Mouse (Mus musculus) heart, embryonic 10.5 days (tissue): ENCODE data around the gene Reep6. TPM values are rescaled to one million over a fixed set of nuclear protein-coding genes. Genes with fewer than 3 reads are reported as not detected.
A peak's percentile ranks its signal among the peaks of the same experiment; 100 is the strongest.

Source experiments
- DNase-seq: peaks from one replicate; pipeline ENCODE4 v3.0.0-alpha.2; 2017; ENCODE audit warnings: low spot score
- H3K27ac ChIP-seq: fragments of 300-500 bp; sonication (generic); 2 replicates; pipeline ENCODE4 v1.5.1; 2016; ENCODE audit warnings: mild to moderate bottlenecking
- H3K27me3 ChIP-seq: fragments of 300-500 bp; sonication (generic); 2 replicates; pipeline ENCODE4 v1.6.1; 2016; ENCODE audit warnings: mild to moderate bottlenecking; ENCODE audit not compliant: poor library complexity, insufficient read depth, severe bottlenecking
- H3K36me3 ChIP-seq: fragments of 300-500 bp; sonication (generic); 2 replicates; pipeline ENCODE4 v1.6.1; 2016; ENCODE audit warnings: mild to moderate bottlenecking, moderate library complexity
- H3K4me1 ChIP-seq: fragments of 300-500 bp; sonication (generic); 2 replicates; pipeline ENCODE4 v1.6.1; 2016; ENCODE audit warnings: mild to moderate bottlenecking
- H3K4me3 ChIP-seq: fragments of 300-500 bp; sonication (generic); 2 replicates; pipeline ENCODE4 v1.5.1; 2016; ENCODE audit warnings: mild to moderate bottlenecking, moderate library complexity
- H3K9me3 ChIP-seq: fragments of 300-500 bp; sonication (generic); 2 replicates; pipeline ENCODE4 v1.6.1; 2016; ENCODE audit warnings: mild to moderate bottlenecking, moderate library complexity
- WGBS: fragments of 180-500 bp; shearing (Covaris S2); methylation state at CpG from one replicate; pipeline ENCODE4 v1.1.7; 2016; 5-methylcytosine and 5-hydroxymethylcytosine counted together
- microRNA-seq: library from miRNA; unstranded; fragments of <30 nt; microRNA quantifications from one replicate; pipeline ENCODE4, GENCODE M21; 2017
- polyA plus RNA-seq: library from polyadenylated mRNA; unstranded; fragments of >200 nt; fragmentation: Nextera tagmentation; extraction: Ambion mirVana; gene quantifications from 2 replicates; pipeline ENCODE4 v1.2.1, GENCODE M21; 2016

Gene Reep6
- polyA plus RNA-seq, 1 experiment from 2014 or later: 18.3 TPM

DNA sequence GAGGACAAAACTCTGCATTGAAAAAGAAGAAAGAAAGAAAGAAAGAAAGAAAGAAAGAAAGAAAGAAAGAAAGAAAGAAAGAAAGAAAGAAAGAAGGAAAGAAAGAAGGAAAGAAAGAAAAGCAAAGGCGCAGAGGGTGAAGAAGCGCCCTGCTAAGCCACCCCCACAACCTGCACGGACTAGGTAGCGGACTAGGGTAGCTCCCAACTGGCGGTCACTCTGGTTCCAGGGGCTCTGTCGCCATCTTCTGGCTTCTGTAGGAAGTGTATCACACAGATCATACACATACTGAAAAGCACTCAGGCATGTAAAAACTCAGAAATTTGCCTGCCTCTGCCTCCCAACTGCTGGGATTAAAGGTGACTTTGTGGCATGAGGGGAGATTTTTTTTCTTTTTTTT, 44.3 kb downstream of the Reep6 start:
- peaks cover 14% of the 10 kb centered on the region for H3K4me1 ChIP-seq
- WGBS: 16% methylated on average over 6 of the region's 6 CpGs
- DNase-seq: no peak
- no peak overlapping the region for H3K4me3 ChIP-seq
- H3K27ac ChIP-seq: no peak overlapping the region
- H3K9me3 ChIP-seq: no peaks in the 10 kb centered on the region
- peaks cover 16% of the 10 kb centered on the region for H3K27me3 ChIP-seq
- no peaks in the 10 kb centered on the region for H3K36me3 ChIP-seq

DNA sequence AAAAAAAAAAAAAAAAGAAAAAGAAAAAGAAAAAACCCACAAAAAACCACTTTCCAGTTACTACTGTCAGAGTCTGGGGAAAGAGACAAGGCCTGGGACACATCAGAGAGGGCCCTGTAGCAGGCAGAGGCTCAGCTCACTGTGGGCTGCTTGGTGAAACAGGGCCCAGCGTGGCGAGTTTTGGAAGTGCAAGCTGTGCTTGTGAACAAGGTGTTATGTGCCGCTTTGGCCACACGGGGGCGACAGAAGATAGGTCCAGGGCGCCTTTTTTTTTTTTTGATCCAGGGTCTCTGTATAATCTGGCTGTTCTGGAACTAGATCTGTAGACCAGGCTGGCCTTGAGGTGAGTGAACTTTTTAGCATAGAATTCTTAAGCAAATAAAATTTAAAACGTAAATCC, 46.4 kb downstream of the Reep6 start:
- WGBS: 2% methylated on average over 7 of the region's 7 CpGs
- Histone ChIP-seq H3K9me3 (no peaks in the 10 kb centered on the region), H3K4me3 (no peak overlapping the region), H3K27ac (no peak overlapping the region), H3K36me3 (peaks cover 17% of the 10 kb centered on the region), H3K4me1 (peaks cover 14% of the 10 kb centered on the region), H3K27me3 (peaks cover 16% of the 10 kb centered on the region)
- peak; percentile 91 for DNase-seq

GRCm38 (mm10) chr10:80377716-80378115, 48.0 kb downstream of the Reep6 start:
- Histone ChIP-seq H3K27ac (no peak overlapping the region), H3K4me1 (peaks cover 4% of the 10 kb centered on the region; the same call in 1 of the 2 replicates), H3K36me3 (peaks cover 32% of the 10 kb centered on the region), H3K4me3 (no peak overlapping the region), H3K9me3 (no peaks in the 10 kb centered on the region), H3K27me3 (peaks cover 8% of the 10 kb centered on the region)
- WGBS: 43% methylated on average over 10 of the region's 10 CpGs
- DNase-seq: no peak

DNA sequence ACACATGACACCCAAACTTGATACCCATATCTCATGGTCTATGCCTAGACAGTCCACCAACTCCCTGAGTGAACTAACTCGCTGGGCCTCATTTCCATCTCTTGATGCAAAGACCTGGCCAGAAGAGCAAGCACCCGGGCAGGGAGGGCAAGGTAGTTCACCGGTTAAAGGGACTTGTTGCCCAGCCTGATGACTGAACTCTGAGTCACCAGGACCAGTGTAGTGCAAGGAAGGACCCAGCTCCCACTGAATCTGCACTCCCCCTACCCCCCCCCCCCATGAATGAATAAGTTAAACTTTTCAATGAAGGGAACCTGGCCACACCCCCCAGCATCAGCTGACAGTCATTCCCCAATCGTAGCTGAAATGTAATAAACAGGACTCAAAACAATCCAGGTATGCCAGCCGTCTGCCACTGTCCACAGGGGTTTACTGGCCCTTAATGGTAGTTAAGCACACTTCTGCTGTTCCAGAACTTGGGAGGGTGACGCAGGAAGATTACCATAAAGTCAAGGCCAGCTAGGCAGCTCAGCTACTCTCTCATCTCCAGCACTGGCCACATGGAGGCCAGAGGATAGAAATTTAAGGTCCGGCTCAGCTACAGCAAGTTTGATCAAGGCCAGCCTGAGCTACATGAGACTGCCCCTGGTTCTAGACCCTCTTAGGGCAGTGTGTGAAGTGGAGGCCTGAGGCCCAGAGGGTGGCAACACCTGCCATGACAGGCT, 53.0 kb downstream of the Reep6 start:
- Histone ChIP-seq H3K36me3 (peaks cover 53% of the 10 kb centered on the region), H3K9me3 (no peaks in the 10 kb centered on the region), H3K4me3 (no peak overlapping the region), H3K27ac (no peak overlapping the region), H3K4me1 (peaks cover 42% of the 10 kb centered on the region), H3K27me3 (no peaks in the 10 kb centered on the region)
- DNase-seq: no peak
- 89% methylated on average over 7 of the region's 7 CpGs for WGBS

DNA sequence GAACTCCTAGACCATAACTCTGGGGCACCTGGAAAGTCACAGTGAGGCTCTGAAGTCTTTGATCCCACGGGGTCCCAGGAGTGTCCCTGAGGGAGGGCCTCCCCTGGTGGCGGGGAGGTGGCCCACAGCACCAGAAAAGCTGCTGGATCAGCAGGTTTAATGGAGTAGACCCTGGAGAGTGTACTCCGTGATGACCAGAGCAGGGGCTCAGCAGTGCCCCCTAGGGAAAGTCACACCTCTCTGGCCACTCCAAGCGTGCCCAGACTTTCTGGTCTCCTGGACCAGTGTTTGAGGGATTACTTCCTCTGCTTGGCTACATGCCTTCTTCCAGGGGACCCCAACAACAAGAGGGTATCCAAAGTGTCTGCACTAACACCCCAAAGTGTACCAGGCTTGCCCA, 53.7 kb downstream of the Reep6 start:
- H3K27ac ChIP-seq: no peak overlapping the region
- no peak overlapping the region for H3K4me3 ChIP-seq
- DNase-seq: no peak
- 73% methylated on average over 4 of the region's 4 CpGs for WGBS
- H3K27me3 ChIP-seq: no peaks in the 10 kb centered on the region
- H3K4me1 ChIP-seq: peaks cover 48% of the 10 kb centered on the region
- H3K36me3 ChIP-seq: peaks cover 53% of the 10 kb centered on the region
- H3K9me3 ChIP-seq: no peaks in the 10 kb centered on the region

- peaks cover 50% of the 10 kb centered on the region for H3K4me1 ChIP-seq
- H3K9me3 ChIP-seq: no peaks in the 10 kb centered on the region
- H3K36me3 ChIP-seq: peaks cover 53% of the 10 kb centered on the region
- H3K27me3 ChIP-seq: no peaks in the 10 kb centered on the region
- no peak for DNase-seq
- no peak overlapping the region for H3K27ac ChIP-seq
- WGBS: 81% methylated on average over 4 of the region's 4 CpGs
- H3K4me3 ChIP-seq: peak overlapping the region; percentile 23; the same call in 1 of the 2 replicates
Measured at GRCm38 (mm10) chr10:80384115-80384639, 54.4 kb downstream of the Reep6 start.

- H3K27ac ChIP-seq: peak overlapping the region; percentile 94; the same call in 1 of the 2 replicates
- peak overlapping the region; percentile 87 for H3K4me3 ChIP-seq
- WGBS: 64% methylated on average over 7 of the region's 7 CpGs
- H3K4me1 ChIP-seq: peaks cover 50% of the 10 kb centered on the region
- H3K9me3 ChIP-seq: no peaks in the 10 kb centered on the region
- H3K36me3 ChIP-seq: peaks cover 49% of the 10 kb centered on the region
- DNase-seq: no peak
- no peaks in the 10 kb centered on the region for H3K27me3 ChIP-seq
Measured at GRCm38 (mm10) chr10:80384709-80385108, 55.0 kb downstream of the Reep6 start.

- Histone ChIP-seq H3K4me3 (peak overlapping the region; percentile 87), H3K9me3 (no peaks in the 10 kb centered on the region), H3K4me1 (peaks cover 50% of the 10 kb centered on the region), H3K27me3 (no peaks in the 10 kb centered on the region), H3K27ac (peak overlapping the region; percentile 94), H3K36me3 (peaks cover 50% of the 10 kb centered on the region)
- DNase-seq: no peak
- 40% methylated on average over 7 of the region's 7 CpGs for WGBS
Measured at GRCm38 (mm10) chr10:80385310-80385709, 55.6 kb downstream of the Reep6 start.

Small RNA genes within 50 kb of the gene (microRNA-seq; reads per million reads assigned to microRNA genes)
- gene Gm22721: not detected

Other genes with a start within 250 kb of the Reep6 start
- gene Sbno2, start 224.4 kb upstream of the Reep6 start, polyA plus RNA-seq: 14.8 and 15.6 TPM in 2 replicates
- gene Stk11, start 214.2 kb upstream of the Reep6 start, polyA plus RNA-seq: 12.4 and 17.8 TPM in 2 replicates
- 689 and 872 TPM in 2 replicates for gene Atp5d, start 191.3 kb upstream of the Reep6 start, polyA plus RNA-seq
- 2.0 and 4.0 TPM in 2 replicates for gene Cbarp, start 189.1 kb upstream of the Reep6 start, polyA plus RNA-seq
- 16.1 and 24.4 TPM in 2 replicates for gene Midn, start 181.7 kb upstream of the Reep6 start, polyA plus RNA-seq
- 85.7 and 98.0 TPM in 2 replicates for gene Cirbp, start 164.0 kb upstream of the Reep6 start, polyA plus RNA-seq
- 11.7 and 13.9 TPM in 2 replicates for gene 1600002K03Rik, start 157.0 kb upstream of the Reep6 start, polyA plus RNA-seq
- gene Efna2, start 150.5 kb upstream of the Reep6 start, polyA plus RNA-seq: 14.9 and 20.6 TPM in 2 replicates
- gene Mum1, start 103.5 kb upstream of the Reep6 start, polyA plus RNA-seq: 56.4 and 76.5 TPM in 2 replicates
- gene Ndufs7, start 80.8 kb upstream of the Reep6 start, polyA plus RNA-seq: 432 and 538 TPM in 2 replicates
- 61.2 and 72.0 TPM in 2 replicates for gene Gamt, start 68.9 kb upstream of the Reep6 start, polyA plus RNA-seq
- gene Dazap1, start 68.5 kb upstream of the Reep6 start, polyA plus RNA-seq: 40.2 and 58.0 TPM in 2 replicates
- gene Rps15, start 37.5 kb upstream of the Reep6 start, polyA plus RNA-seq: 774 and 882 TPM in 2 replicates
- gene Apc2, start 34.0 kb upstream of the Reep6 start, polyA plus RNA-seq: 0.74 and 0.78 TPM in 2 replicates
- 41.3 and 46.8 TPM in 2 replicates for gene 2310011J03Rik, start 9.4 kb upstream of the Reep6 start, polyA plus RNA-seq
- gene Pcsk4, start 455 bp upstream of the Reep6 start, polyA plus RNA-seq: 1.6 and 4.0 TPM in 2 replicates
- 1.3 and 1.9 TPM in 2 replicates for gene Adamtsl5, start 18.5 kb downstream of the Reep6 start, polyA plus RNA-seq
- 0.16 TPM in 1 of 2 replicates, not detected in the other for gene Plk5, start 26.5 kb downstream of the Reep6 start, polyA plus RNA-seq
- 2.1 and 5.0 TPM in 2 replicates for gene Mex3d, start 57.7 kb downstream of the Reep6 start, polyA plus RNA-seq
- gene Mbd3, start 69.6 kb downstream of the Reep6 start, polyA plus RNA-seq: 237 and 315 TPM in 2 replicates
- 973 and 1,195 TPM in 2 replicates for gene Uqcr11, start 76.9 kb downstream of the Reep6 start, polyA plus RNA-seq
- 80.6 and 140 TPM in 2 replicates for gene Tcf3, start 103.7 kb downstream of the Reep6 start, polyA plus RNA-seq
- 0.44 TPM in 1 of 2 replicates, not detected in the other for gene Onecut3, start 164.9 kb downstream of the Reep6 start, polyA plus RNA-seq
- 0.31 and 0.32 TPM in 2 replicates for gene Atp8b3, start 209.2 kb downstream of the Reep6 start, polyA plus RNA-seq
- 25.1 and 26.9 TPM in 2 replicates for gene Rexo1, start 231.6 kb downstream of the Reep6 start, polyA plus RNA-seq
- 7.9 and 8.1 TPM in 2 replicates for gene Klf16, start 247.4 kb downstream of the Reep6 start, polyA plus RNA-seq